Mouse (Mus musculus): ENCODE results near the gene Mest.

Mest gene

GRCm38 (mm10) chr6:30744846-30745245 is 21.5 kb downstream of the Mest start:
- no peak for DNase-seq

GRCm38 (mm10) chr6:30745591-30745990 is 22.2 kb downstream of the Mest start:
- DNase-seq = no peak

- no peak for DNase-seq
These were observed 24.4 kb downstream of the Mest start for GRCm38 (mm10) chr6:30747631-30748357.

- no peak for DNase-seq
These were observed 25.1 kb downstream of the Mest start for GRCm38 (mm10) chr6:30748358-30748910.

GRCm38 (mm10) chr6:30749042-30749689 is 25.8 kb downstream of the Mest start:
- DNase-seq = no peak

- DNase-seq = no peak
These were observed 26.5 kb downstream of the Mest start for GRCm38 (mm10) chr6:30749892-30750291.

- no peak for DNase-seq
These were observed 27.1 kb downstream of the Mest start for GRCm38 (mm10) chr6:30750482-30750881.

GRCm38 (mm10) chr6:30751209-30751608 is 27.9 kb downstream of the Mest start:
- DNase-seq = no peak

All from lung, adult 18-20 months (tissue).